Mouse (Mus musculus) small intestine, adult 10 weeks (tissue): Measurements from ENCODE around the gene Aldh1a7. TPM values are rescaled to one million over a fixed set of nuclear protein-coding genes. Genes with fewer than 3 reads are reported as not detected.

Experiments
- polyA plus RNA-seq: library from polyadenylated mRNA; stranded (reverse); fragments of 350-450 nt; fragmentation: Illumina TruSeq; extraction: RNeasy Lipid Tissue Mini Kit (QIAGEN cat#74804); gene quantifications from one replicate; pipeline ENCODE4 v1.2.3, GENCODE M21; 2014; ENCODE audit warnings: low replicate concordance

Gene Aldh1a7
- polyA plus RNA-seq, result 105 TPM

DNA sequence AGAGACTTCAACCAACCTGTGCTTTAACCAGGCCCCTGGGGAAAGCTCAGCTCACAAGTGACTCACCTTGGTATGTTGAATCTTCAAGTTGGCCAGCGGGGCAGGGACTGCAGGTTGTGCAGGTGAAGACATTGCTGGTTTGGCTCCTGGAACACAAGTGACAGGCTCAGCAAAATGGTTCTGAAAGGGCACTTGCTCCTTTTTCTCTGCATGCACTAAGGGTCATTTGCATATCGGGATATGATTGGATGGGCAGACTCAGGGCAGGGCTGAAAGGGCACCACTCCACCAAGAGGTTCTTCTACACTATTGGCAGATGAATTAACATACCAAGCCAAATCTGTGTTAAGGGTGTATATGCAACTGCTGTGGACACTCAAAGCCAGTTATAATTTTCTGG lies at the start of gene Aldh1a7:
Gene Aldh1a7 (minus strand): TSS at position 182 of the 400 bp plus-strand sequence.

Other genes with a start within 250 kb of the Aldh1a7 start
- 1,770 TPM for gene Aldh1a1, start 234.8 kb downstream of the Aldh1a7 start, polyA plus RNA-seq
- gene Tmc1, start 226.6 kb upstream of the Aldh1a7 start, polyA plus RNA-seq, result not detected